Mouse (Mus musculus) R1 (cell line): Measurements from ENCODE around the gene Macf1.
A peak's percentile ranks its signal among the peaks of the same experiment; 100 is the strongest.

Experiments
- DNase-seq: peaks from one replicate; pipeline ENCODE4 v3.0.0-alpha.2; 2018; ENCODE audit warnings: low read depth, low spot score

Macf1 gene

DNA sequence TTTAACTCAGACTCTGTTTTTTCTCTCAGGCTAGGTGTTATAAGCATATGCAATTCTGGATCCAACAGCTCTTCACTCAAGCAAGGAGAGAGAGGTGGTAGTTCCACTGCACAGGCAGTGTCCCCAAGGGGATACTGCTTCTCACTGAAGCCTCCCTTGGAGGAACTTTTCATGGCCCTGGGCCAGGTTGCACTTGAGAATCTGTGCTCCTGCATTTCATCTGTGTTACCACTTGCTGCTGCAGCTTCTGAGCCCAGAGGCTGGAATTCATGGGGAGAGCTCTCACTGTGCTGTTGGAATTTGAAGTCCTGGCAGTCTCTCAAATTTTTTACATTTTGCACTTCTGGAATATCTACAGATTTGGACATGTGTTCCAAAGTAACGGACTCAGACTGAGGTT, 274.4 kb downstream of the Macf1 start:
- DNase-seq: no peak

DNA sequence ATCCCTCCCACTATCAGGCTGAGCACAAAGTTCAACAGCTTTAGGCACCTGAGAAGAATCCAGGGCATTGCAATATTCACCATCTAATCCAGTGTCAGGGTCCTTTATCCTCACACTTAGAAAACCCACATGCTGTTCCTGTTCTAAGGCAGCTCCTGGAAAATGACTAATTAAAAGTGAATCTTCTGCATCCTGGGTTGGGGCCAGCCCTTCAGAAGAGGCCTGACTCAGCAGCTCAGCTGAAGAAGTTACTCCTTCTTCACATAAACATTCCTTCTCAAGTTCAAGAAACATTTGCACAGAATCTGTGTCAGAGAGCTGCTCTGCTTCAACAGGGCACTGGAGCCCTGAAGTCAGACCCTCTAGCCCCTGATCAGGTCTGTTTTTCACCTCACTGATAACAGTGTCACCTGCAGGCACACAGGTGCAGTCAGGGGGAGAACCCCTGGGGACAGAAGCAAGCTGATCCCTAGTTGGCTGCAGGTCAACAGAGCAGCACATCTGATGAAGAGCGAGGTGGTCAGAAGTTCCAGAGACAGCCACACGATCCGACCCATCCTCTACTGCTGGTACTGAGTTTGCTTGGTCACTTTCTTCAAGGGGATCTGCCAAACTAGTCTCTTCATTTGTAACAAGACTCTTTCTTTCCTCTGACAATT, 275.0 kb downstream of the Macf1 start:
- no peak for DNase-seq

DNA sequence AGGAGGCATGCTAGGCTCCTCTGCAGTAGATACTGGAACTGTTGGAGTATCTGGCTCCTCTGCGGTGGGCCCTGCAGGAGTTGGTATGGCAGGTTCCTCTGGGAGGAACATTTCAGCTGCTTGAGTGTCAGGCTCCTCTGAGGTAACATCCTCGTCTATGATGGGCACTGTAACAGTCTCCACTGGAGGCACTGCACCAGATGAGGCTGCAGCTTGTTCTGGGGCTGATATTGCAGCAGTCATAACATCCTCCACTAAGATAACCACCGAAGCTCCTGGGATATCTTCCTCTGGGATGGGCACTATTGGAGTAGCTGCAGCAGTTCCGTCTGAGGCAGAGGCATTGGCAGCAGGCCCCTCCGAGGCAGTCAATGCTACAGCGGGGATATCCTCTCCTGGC, 276.4 kb downstream of the Macf1 start:
- no peak for DNase-seq

GRCm38 (mm10) chr4:123404056-123404455, 280.1 kb downstream of the Macf1 start:
- DNase-seq: no peak

- DNase-seq: no peak
Observed at GRCm38 (mm10) chr4:123402244-123402643, 281.9 kb downstream of the Macf1 start.

DNA sequence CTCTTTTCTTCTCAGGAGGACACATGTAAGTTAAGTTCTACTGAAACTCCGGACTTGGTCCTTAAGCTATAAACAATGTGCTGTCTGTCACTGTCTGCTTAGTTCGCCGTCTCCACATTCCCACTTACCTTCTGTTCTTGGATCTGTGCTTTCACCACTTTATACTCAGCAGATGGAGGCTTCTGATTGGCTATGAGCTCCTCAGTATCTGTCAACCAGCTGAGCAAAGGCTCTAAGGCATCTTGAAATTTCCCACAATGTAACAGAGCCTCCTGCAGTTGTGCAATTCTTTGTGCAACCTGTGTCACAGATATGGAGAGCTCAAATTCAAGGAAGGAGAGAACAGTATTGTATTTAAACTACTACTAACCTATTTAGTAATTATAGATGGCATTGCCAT, 282.9 kb downstream of the Macf1 start:
- DNase-seq: no peak

DNA sequence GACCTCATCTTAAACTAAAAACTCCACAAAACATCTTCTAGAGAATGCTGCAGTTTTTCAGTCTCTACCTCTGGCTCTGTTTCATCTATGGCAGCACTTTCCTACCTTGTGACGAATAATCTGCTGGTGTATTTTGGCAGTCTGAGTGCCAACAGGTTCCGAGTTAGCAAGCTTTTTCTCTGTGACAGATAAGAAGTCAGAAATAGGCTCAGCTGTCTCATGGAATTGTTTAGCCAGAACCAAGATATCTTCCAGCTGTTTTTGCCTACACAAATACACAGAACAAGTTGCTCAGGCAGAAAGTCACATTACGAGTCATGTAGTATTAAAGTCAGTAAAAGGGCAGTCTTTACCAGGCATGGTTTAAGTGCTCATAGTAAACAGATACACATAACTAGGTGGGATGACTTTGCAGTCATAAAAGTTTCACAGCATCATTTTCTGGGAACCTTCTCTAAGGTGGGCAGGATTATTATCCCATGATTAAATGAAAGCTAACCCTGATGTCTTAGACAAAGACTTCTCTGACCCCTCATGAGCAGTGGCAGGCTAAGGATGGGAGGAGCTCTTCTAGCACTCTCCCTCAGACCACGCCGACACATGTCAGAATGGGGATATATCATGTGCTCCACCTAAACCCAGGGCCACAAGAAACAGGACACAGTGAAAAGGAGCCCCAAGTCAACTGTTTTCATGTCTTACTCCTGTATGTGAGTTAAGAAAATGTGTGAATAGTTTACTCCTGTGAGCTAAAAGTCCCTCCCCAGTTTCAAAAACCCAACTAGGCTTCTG, 286.3 kb downstream of the Macf1 start:
- no peak for DNase-seq

DNA sequence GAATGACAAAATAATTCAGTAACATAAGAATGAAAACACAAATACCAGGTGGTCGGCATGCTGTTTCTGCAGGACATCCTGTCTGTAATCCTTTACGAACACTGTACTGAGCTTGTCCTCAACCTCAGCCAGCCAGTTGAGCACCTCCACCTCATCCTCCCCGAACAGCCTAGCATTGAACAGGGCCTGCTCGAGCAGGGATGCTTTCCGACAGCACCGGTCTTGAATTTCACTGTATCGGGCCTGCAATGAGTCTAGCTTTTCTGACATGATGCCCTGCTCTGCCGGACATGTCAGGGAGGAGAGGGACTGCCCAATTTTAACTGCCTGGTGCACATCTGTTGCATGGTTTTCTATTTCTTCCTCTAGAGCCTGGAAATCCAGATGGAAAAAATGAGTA, 287.1 kb downstream of the Macf1 start:
- no peak for DNase-seq

DNA sequence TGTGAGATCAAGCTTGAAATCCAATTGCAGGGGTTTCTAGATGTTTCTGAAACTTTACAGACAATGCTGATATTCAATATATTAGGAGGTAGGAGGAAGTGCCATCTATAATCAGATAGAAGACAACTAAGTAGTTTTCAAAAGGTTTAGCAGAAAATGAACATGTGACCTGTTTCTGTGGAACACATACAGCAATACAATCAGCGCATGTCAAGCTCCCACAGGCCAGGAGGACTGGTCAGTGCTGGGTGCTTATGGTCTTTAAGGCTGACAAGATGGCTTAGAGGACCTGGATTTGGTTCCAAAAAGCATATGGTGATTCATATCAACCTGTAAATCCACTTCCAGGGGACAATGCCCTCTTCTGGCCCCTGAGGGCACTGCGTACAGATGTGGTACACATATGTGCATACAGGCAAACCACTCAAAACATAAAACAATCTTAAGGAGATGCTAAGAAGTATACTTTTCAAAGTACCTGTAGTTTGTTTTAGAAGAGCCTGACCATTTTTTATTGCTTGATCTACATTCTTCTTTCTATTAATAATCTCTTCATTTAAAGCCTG, 288.6 kb downstream of the Macf1 start:
- DNase-seq: peak; percentile 41

DNA sequence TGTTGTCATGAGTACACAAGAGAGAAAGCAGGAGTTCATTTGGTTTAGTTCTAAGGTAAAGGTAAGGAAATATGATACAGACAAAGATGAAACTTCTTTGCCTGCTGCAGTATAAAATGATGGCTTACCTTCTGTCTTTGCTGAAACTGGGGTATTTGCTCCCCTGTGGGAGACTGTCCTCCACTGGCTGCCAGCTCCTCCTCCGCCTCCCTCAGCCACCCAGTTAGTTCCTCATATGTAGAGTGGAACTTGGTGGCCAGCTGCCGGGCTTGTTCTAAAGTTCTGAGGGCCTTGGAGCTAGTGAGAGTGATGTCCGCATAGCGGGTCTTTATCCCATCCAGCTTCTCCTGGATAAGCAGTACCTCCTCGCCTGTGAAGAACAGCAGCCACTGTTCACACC, 289.3 kb downstream of the Macf1 start:
- no peak for DNase-seq

DNA sequence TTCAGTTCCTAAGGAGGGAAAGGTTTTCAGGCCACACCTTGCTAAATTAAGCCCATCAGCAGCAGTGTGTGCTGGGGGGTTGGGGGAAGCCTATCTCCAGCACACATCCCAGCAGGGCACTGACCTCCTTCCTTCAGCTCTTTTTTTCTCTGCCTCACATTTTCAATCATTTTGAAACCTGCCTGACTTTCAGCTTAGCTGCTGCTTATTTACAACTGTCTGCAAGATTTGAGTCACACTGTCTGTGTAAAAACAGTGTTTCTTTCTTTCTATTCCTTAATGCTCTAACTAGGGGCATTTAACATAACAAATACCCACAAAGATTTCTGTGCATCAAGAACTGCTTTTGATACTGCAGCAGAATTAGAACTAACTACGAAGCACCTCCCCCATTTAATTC, 289.9 kb downstream of the Macf1 start:
- DNase-seq: peak; percentile 27

DNA sequence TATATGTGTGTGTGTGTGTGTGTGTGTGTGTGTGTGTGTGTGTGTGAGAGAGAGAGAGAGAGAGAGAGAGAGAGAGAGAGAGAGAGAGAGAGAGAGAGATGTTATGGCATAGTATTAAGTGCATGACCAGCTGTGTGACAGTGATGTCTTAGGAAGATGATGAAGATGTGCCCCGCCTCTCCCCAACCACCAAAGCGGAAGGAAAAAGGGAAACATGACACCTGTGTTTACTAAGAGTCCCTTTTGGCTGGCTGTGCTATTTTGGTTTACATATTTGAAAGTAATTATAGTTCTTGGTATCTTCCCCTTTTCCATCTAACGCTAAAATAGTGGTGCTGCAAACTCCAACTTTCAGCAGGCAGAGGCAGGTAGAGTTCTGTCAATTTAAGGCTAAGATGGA, 291.2 kb downstream of the Macf1 start:
- DNase-seq: no peak

DNA sequence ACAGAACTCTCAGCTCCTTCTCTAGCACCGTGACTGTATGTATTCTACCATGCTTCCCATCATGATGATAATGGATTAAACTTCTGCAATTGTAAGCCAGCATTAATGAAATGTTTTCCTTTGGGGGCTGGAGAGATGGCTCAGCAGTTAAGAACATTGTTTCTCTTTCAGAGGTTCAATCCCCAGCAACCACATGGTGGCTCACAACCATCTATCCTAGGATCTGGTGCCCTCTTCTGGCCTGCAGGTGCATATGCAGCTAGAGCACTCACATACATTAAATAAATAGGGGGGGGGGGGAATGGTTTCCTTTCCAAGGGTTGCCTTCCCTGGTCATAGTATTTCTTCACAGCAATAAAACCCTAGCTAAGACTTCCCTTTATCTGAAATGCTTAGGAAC, 292.0 kb downstream of the Macf1 start:
- peak; percentile 79 for DNase-seq

GRCm38 (mm10) chr4:123385028-123385427, 299.1 kb downstream of the Macf1 start:
- DNase-seq: no peak

DNA sequence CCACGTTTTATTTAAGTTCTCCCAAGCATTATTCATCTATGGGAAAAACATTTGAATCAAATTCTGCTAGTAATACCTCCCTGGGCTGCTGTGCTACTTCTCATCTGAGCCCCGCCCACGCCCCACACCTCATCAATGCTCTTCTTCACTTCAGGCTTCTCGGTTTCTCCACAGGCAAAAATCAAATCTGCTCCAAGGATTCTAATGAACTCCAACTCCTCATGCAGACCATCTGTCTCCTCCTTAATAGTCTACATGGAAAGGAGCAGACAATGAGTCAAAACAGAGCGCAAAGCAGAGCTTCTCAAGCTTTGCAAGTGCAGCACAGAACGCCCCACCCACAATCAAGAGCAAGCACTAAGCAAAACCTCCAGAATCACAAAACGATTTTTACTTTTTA, 301.0 kb downstream of the Macf1 start:
- no peak for DNase-seq

- DNase-seq: no peak
Observed at GRCm38 (mm10) chr4:123382051-123382450, 302.1 kb downstream of the Macf1 start.

DNA sequence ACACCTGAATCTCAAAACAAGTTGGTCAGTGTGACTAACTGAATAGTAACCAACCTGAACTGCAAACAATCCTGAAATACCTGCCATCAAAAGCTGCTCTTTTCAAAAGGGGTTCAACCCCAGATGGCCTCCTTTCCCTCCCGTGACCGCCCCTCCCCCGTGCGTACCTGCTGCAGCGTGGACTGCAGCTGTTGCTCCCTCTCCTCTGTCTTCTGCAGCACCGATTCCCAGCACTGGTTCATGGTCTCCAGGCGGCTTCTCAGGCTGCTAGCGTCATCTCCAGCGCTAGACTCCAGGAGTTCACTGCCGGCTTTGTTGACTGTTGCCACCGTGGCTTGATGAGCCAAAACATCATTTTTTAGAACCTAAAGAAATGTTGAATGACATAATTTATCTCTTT, 302.6 kb downstream of the Macf1 start:
- no peak for DNase-seq

GRCm38 (mm10) chr4:123376031-123376430, 308.1 kb downstream of the Macf1 start:
- DNase-seq: no peak

- DNase-seq: no peak
Observed at GRCm38 (mm10) chr4:123374316-123375008, 309.7 kb downstream of the Macf1 start.

DNA sequence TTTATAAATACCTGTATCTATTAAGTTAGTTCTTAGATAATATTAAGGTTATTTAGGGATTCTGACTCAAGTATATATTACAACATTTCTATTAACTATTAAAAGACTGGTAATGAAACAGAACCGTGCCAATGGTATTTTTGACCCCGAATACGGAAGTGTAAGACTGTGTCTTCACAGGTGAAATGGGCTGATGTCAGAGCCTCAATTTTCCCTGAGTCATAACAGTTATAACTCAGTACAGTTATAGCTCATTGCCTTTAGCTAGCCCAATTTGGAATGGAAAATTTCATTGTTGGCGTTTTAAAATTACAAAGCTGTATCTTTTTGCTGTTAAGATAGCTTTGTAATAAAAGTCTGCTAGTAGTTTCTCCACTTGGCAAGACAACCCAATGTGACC, 320.6 kb downstream of the Macf1 start:
- no peak for DNase-seq

DNA sequence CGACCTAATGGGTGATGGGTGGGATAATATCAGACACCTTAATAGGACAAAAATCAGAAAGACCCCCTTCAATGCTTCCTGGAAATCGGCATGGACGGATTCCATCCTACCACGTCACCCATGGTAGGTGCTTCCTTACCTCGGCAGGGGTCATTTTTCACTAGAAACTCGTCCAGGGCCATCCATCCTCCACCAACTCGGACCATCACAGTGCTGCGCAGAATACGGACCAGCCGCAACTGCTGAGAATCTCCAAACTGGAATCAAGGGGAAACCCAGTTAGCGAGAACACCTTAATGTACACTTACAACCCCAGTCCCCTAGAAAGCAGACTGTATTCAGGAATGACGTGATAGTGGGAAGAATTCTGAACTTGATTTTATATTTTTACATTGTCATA, 323.4 kb downstream of the Macf1 start:
- DNase-seq: no peak

DNA sequence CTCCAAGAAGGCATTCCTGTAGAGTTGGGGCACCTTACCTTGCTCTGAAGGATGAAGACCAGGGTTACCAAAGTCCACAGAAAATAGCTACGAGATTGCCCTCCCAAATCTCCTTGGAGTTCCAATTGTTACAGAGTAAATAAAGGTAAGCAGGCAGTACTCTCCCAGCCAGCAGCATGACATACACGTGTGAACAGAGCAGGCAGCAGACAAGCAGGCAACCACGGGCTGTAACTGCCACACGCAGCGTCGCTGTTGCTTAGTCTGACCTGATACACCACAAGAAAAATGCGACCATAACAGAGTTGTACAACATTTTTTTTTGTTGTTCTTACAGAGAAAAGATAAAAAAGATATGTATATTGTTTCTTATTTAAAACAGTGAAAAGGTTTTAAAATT, 325.5 kb downstream of the Macf1 start:
- DNase-seq: no peak
